Mouse (Mus musculus): ENCODE measurements around the gene Sh3bp1. TPM values are rescaled to one million over a fixed set of nuclear protein-coding genes. Genes with fewer than 3 reads are reported as not detected.

The Sh3bp1 gene
- total and polyA plus RNA-seq, 3 experiments, result 12.3 to 69.7 (median 23.8) TPM

GRCm38 (mm10) chr15:78899409-78899739 lies 194 bp upstream of the Sh3bp1 start, which contains the start of gene Gm49510:
Gm49510 (plus strand) TSS chr15:78899667.
- H3K27ac ChIP-seq (ENCODE audit: insufficient read depth, low read depth), result peak within 1 kb of the TSS; percentile 51
- H3K4me3 ChIP-seq (replicated peaks in 1 of 3; ENCODE audit: low read depth in 2 of 3, low read length in 2 of 3, poor library complexity in 1 of 3), result peak within 1 kb of the TSS; percentile 70 to 95 (median 83)
- dilution Hi-C loops (cut with MboI; ENCODE audit: extremely low pct_ligation_motif_present, extremely low pct_unique_long_range_greater_than_20kb, low sequenced_read_pairs) (no loop called here), in situ Hi-C loops (cut with MboI; ENCODE audit: low pct_ligation_motif_present, low pct_unique_long_range_greater_than_20kb, low sequenced_read_pairs) (no loop called here)
- TF ChIP-seq NELFE (IDR thresholded peaks at IDR 0.05; ENCODE audit: low read depth, low read length), result no peak
- TF ChIP-seq ZKSCAN1 (IDR thresholded peaks at IDR 0.05; ENCODE audit: borderline replicate concordance, low read depth, low read length), result no peak
- TF ChIP-seq CHD2 (IDR thresholded peaks at IDR 0.05; ENCODE audit: low read length), result no peak
- TF ChIP-seq KAT2A (IDR thresholded peaks at IDR 0.05; ENCODE audit: insufficient replicate concordance, low read length), result no peak
- TF ChIP-seq NRF1 (IDR thresholded peaks at IDR 0.05; ENCODE audit: low read depth, low read length), result no peak
- no peak for TF ChIP-seq RCOR1 (conservative IDR thresholded peaks at IDR 0.05; ENCODE audit: low read depth, low read length)
- TF ChIP-seq TCF12 (IDR thresholded peaks at IDR 0.05; ENCODE audit: low read depth, low read length), result 0 out of 2 replicates have a peak, but pooled peaks have one; percentile 13
- no peak for TF ChIP-seq MXI1 (IDR thresholded peaks at IDR 0.05; ENCODE audit: low read depth, low read length)
- TF ChIP-seq MAZ (IDR thresholded peaks at IDR 0.05; ENCODE audit: low read depth, low read length), result peak; percentile 66; the same call in 1 of the 2 replicates
- no peak for TF ChIP-seq ZC3H11A (IDR thresholded peaks at IDR 0.05; ENCODE audit: low read depth, low read length)
- DNase-seq (ENCODE audit: extremely low read depth), result peak; percentile 59
- H3K27me3 ChIP-seq (replicated peaks), result no peaks in the 10 kb centered on the region
- H3K36me3 ChIP-seq (replicated peaks in 1 of 2; ENCODE audit: control insufficient read depth in 1 of 2, insufficient read depth in 1 of 2, low read length in 1 of 2), result peaks cover 7 to 35% of the 10 kb centered on the region in 2 experiments
- H3K4me1 ChIP-seq (ENCODE audit: control insufficient read depth in 1 of 2, insufficient read depth in 2 of 2), result peaks cover 25 to 82% of the 10 kb centered on the region in 2 experiments
- H3K4me2 ChIP-seq (ENCODE audit: insufficient read depth, low read depth, poor library complexity, severe bottlenecking), result peak within 1 kb of the TSS; percentile 81
- H3K9me3 ChIP-seq (replicated peaks; ENCODE audit: low read length), result no peaks in the 10 kb centered on the region
- no peaks in the 10 kb centered on the region; the same call in 1 of the 2 replicates for H3K79me2 ChIP-seq (replicated peaks; ENCODE audit: control insufficient read depth, extremely low read depth, insufficient read depth, poor library complexity, severe bottlenecking)
- peak within 1 kb of the TSS; percentile 49 for H3K9ac ChIP-seq (ENCODE audit: insufficient read depth, low read depth)

DNA sequence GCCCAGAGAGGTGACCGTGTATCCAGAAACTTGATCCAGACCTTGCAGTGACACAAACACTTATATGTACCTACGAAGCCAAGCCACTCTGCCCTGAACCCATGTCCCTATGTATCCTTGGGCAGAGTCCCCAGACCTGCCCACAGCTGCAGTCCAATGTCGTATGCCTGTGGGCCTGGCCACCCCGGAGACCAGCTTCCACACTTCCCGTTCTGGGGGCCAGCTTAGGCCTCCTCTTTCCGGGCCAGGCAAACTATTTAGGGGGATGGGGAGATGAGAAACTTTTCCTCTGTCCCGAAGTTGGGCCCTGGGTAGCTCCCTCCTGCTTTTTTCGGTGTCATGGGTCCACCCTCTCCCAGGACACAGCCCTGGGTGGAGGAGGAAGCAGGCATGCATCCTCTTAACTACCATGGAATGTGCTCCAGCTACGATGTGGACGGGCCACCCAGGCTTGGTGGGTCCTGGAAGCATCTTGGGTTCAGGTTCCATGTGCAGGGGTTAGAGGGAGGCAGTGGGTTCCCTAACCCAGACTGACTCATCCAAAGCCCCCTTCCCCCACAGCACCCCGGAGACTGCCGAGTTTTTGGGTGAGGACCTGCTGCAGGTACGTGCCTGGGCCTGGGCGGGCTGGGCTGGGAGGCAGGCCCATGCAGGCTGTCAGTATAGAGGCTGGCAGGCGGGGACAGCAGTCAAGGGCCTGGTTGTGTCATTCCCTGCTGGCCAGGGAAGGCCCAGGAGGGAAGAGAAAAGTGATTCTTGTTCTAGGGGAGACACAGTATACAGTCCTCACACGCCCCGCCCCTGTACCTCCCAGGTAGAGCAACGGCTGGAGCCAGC lies 1.2 kb downstream of the Sh3bp1 start:
- peak overlapping the region; percentile 70 to 95 (median 83) for H3K4me3 ChIP-seq (replicated peaks in 1 of 3; ENCODE audit: low read depth in 2 of 3, low read length in 2 of 3, poor library complexity in 1 of 3)
- no peaks in the 10 kb centered on the region for H3K9me3 ChIP-seq (replicated peaks; ENCODE audit: low read length)
- peaks cover 13 to 71% of the 10 kb centered on the region in 2 experiments for H3K4me1 ChIP-seq (ENCODE audit: control insufficient read depth in 1 of 2, insufficient read depth in 2 of 2)
- TF ChIP-seq ELF1 (IDR thresholded peaks at IDR 0.05; ENCODE audit: low read depth, low read length) (peak; percentile 35; the same call in 1 of the 2 replicates), MEF2A (IDR thresholded peaks at IDR 0.05; ENCODE audit: borderline replicate concordance, low read depth, low read length) (no peak)
- H3K79me2 ChIP-seq (replicated peaks; ENCODE audit: control insufficient read depth, extremely low read depth, insufficient read depth, poor library complexity, severe bottlenecking), result no peaks in the 10 kb centered on the region; the same call in 1 of the 2 replicates
- no peaks in the 10 kb centered on the region for H3K27me3 ChIP-seq (replicated peaks)
- H3K27ac ChIP-seq (ENCODE audit: insufficient read depth, low read depth), result peak overlapping the region; percentile 51
- peaks cover 20 to 49% of the 10 kb centered on the region in 2 experiments for H3K36me3 ChIP-seq (replicated peaks in 1 of 2; ENCODE audit: control insufficient read depth in 1 of 2, insufficient read depth in 1 of 2, low read length in 1 of 2)
- dilution Hi-C loops (cut with MboI; ENCODE audit: extremely low pct_ligation_motif_present, extremely low pct_unique_long_range_greater_than_20kb, low sequenced_read_pairs) (no loop called here), in situ Hi-C loops (cut with MboI; ENCODE audit: low pct_ligation_motif_present, low pct_unique_long_range_greater_than_20kb, low sequenced_read_pairs) (loop anchor here (25.0 kb wide), 1 partner anchor 436 kb away; the partner anchor contains the start of genes Maff and Pla2g6)
- DNase-seq (ENCODE audit: extremely low read depth), result no peak
- peak overlapping the region; percentile 81 for H3K4me2 ChIP-seq (ENCODE audit: insufficient read depth, low read depth, poor library complexity, severe bottlenecking)
- peak overlapping the region; percentile 49 for H3K9ac ChIP-seq (ENCODE audit: insufficient read depth, low read depth)

Data from CH12.LX (cell line).